Mouse (Mus musculus) hindbrain, embryonic 11.5 days (tissue): ENCODE measurements around the gene Fam72a. TPM values are rescaled to one million over a fixed set of nuclear protein-coding genes. Genes with fewer than 3 reads are reported as not detected.

ENCODE experiments used
- ATAC-seq: fragments of 200-750 bp; cut with Nextera tagmentation; 2 replicates; pipeline ENCODE4 v1.8.0; 2017; ENCODE audit warnings: mild to moderate bottlenecking, moderate TSS enrichment, moderate library complexity; ENCODE audit not compliant: low FRiP score
- DNase-seq: peaks from one replicate; pipeline ENCODE4 v3.0.0-alpha.2; 2015; ENCODE audit warnings: low spot score
- H3K27ac ChIP-seq: fragments of 300-500 bp; sonication (generic); 2 replicates; pipeline ENCODE4 v1.5.1; 2014; ENCODE audit warnings: mild to moderate bottlenecking, low read depth, low read length
- H3K27me3 ChIP-seq: fragments of 300-500 bp; sonication (generic); 2 replicates; pipeline ENCODE4 v1.6.1; 2014; ENCODE audit warnings: mild to moderate bottlenecking, low read length, moderate library complexity, mixed read lengths; ENCODE audit not compliant: control insufficient read depth, insufficient read depth
- H3K36me3 ChIP-seq: fragments of 300-500 bp; sonication (generic); 2 replicates; pipeline ENCODE4 v1.6.1; 2014; ENCODE audit warnings: mild to moderate bottlenecking, low read length, moderate library complexity, mixed read lengths; ENCODE audit not compliant: control insufficient read depth, insufficient read depth
- H3K4me1 ChIP-seq: fragments of 300-500 bp; sonication (generic); replicated peaks from 2 replicates; pipeline ENCODE4 v1.6.1; 2014; ENCODE audit warnings: low read length, mixed read lengths; ENCODE audit not compliant: control insufficient read depth, insufficient read depth
- H3K4me2 ChIP-seq: fragments of 300-500 bp; sonication (generic); replicated peaks from 2 replicates; pipeline ENCODE4 v1.6.1; 2014; ENCODE audit warnings: mild to moderate bottlenecking, low read depth, low read length
- H3K4me3 ChIP-seq: fragments of 300-500 bp; sonication (generic); 2 replicates; pipeline ENCODE4 v1.5.1; 2014; ENCODE audit warnings: low read depth, low read length
- H3K9ac ChIP-seq: fragments of 300-500 bp; sonication (generic); 2 replicates; pipeline ENCODE4 v1.6.1; 2014; ENCODE audit warnings: low read depth, low read length
- H3K9me3 ChIP-seq: fragments of 300-500 bp; sonication (generic); 2 replicates; pipeline ENCODE4 v1.6.1; 2016; ENCODE audit warnings: low read length; ENCODE audit not compliant: control insufficient read depth
- WGBS: fragments of 180-500 bp; shearing (Covaris S2); extraction: QIAGEN DNeasy Blood & Tissue Kit; methylation state at CpG from one replicate; pipeline ENCODE4 v1.1.7; 2014; 5-methylcytosine and 5-hydroxymethylcytosine counted together
- polyA plus RNA-seq: library from polyadenylated mRNA; unstranded; fragments of >200 nt; fragmentation: Nextera tagmentation; extraction: Ambion mirVana; gene quantifications from 2 replicates; pipeline ENCODE4 v1.2.1, GENCODE M21; 2014

Gene Fam72a
- polyA plus RNA-seq, 1 experiment from 2014 or later = 4.1 TPM

DNA sequence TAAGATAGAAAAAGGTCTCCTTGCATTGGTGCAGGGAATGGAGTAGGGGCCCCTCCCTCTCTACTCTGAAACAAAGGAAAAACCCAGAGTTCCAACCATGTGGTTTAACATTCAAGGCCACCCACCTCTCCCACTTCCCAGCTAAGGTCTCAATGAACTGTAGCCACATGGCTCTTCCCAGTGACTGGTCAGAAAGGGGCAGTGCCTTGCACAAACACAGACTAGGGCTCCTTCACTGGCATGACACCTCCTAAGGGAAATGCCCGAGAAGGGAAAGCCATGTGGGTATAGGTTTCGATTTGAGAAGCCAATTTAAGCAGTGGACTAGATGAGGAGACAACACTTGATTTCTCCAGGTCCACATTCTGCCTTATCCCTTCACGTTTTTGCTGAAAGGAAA, 3.9 kb upstream of the Fam72a start:
- DNase-seq (peak; percentile 12), ATAC-seq (no peak)
- H3K4me2 ChIP-seq = peak overlapping the region; percentile 92
- no peaks in the 10 kb centered on the region for H3K9me3 ChIP-seq
- peak overlapping the region; percentile 83; the same call in 1 of the 2 replicates for H3K4me3 ChIP-seq
- 46% methylated on average over 3 of the region's 3 CpGs for WGBS
- no peaks in the 10 kb centered on the region for H3K36me3 ChIP-seq
- H3K27me3 ChIP-seq = no peaks in the 10 kb centered on the region
- peaks cover 5% of the 10 kb centered on the region for H3K4me1 ChIP-seq
- H3K9ac ChIP-seq = no peak overlapping the region
- H3K27ac ChIP-seq = no peak overlapping the region

- Histone ChIP-seq H3K4me1 (peaks cover 6% of the 10 kb centered on the region), H3K4me2 (peak overlapping the region; percentile 92), H3K4me3 (peak overlapping the region; percentile 83), H3K9me3 (no peaks in the 10 kb centered on the region), H3K27me3 (no peaks in the 10 kb centered on the region), H3K9ac (peak overlapping the region; percentile 84), H3K36me3 (no peaks in the 10 kb centered on the region), H3K27ac (peak overlapping the region; percentile 90; the same call in 1 of the 2 replicates)
- ATAC-seq (no peak), DNase-seq (peak; percentile 55)
- WGBS = under 1% methylated on average over 26 of the region's 26 CpGs
Observed at GRCm38 (mm10) chr1:131525101-131525585, 2.6 kb upstream of the Fam72a start.

GRCm38 (mm10) chr1:131525586-131526271, 2.0 kb upstream of the Fam72a start:
- no peaks in the 10 kb centered on the region for H3K36me3 ChIP-seq
- DNase-seq = peak; percentile 63
- WGBS = under 1% methylated on average over 41 of the region's 41 CpGs
- H3K4me2 ChIP-seq = peak overlapping the region; percentile 92
- peak overlapping the region; percentile 90 for H3K27ac ChIP-seq
- H3K9ac ChIP-seq = peak overlapping the region; percentile 84
- H3K9me3 ChIP-seq = no peaks in the 10 kb centered on the region
- H3K27me3 ChIP-seq = no peaks in the 10 kb centered on the region
- H3K4me3 ChIP-seq = peak overlapping the region; percentile 83
- no peak for ATAC-seq
- peaks cover 6% of the 10 kb centered on the region for H3K4me1 ChIP-seq

DNA sequence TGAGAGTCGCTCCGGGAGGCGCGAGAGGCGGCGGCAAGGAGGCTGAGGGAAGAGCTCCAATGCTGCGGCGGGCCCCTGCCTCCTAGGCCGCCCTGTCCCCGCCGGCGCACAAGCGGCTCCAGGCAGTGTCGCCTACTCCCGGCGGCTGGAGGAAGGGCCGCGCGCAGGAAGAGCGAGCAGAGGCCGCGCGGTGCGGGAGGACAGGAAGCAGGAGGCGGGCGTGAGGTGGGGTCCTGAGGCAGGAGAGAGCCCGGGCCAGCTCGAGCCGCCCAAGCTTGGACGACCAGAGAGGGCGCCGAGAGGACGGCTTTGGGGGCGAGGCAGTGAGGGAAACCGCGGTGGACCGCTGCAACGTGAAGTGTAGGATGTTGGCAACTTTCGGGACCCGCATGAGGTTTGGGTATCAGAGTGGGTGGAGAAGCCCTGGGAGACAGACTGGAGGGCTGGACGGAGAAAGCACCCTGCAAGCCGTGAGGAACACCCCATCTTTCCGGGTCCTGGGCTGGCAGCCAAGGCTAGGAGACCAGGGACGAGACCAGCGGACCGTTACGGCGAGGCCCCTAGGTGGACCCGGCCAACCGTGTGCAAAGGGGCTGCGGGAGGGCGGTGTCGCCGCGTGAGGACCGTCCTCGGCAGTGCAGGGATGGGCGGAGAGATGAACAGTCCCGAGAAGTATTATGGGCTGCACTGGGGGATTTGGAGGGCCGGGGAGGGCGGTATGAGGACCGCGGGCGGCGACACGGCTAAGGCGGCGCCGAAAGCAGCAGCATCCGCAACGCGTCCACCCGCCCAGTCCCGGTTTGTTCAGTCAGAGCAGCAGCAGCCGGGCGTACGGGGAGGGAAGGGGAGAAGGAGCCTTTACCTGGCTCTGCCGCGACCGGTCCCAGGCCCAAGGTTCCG, 1.1 kb upstream of the Fam72a start:
- under 1% methylated on average over 75 of the region's 81 CpGs for WGBS
- Histone ChIP-seq H3K4me1 (peaks cover 6% of the 10 kb centered on the region), H3K9me3 (no peaks in the 10 kb centered on the region), H3K27me3 (no peaks in the 10 kb centered on the region), H3K9ac (peak overlapping the region; percentile 84), H3K27ac (peak overlapping the region; percentile 90), H3K36me3 (no peaks in the 10 kb centered on the region), H3K4me3 (peak overlapping the region; percentile 83), H3K4me2 (peak overlapping the region; percentile 92)
- DNase-seq (peak; percentile 78), ATAC-seq (peak; percentile 58)

DNA sequence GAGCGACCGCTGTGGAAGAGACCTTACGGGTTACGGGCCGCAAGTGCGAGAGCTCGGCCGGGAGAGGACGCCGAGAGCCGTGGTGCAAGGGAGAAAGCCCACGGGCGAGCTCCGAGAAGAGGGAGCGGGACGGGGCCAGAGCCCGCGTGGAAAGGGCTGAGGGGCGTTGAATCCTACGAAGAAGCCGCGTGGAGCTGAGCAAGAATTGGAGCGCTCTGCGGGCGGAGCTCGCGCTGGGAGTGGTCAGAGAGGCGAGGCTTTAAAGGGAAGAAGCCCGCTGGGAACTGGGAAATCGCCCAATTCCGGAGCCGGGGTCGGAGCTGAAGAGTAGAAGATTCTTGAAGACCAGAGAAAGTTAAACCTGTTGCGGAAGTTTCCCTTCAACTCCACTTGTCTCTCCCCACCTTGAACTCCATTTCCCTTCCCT, 391 bp downstream of the Fam72a start:
- no peaks in the 10 kb centered on the region for H3K27me3 ChIP-seq
- peaks cover 6% of the 10 kb centered on the region for H3K4me1 ChIP-seq
- H3K4me3 ChIP-seq = peak overlapping the region; percentile 83
- DNase-seq (peak; percentile 62), ATAC-seq (no peak)
- peak overlapping the region; percentile 38 for H3K9ac ChIP-seq
- under 1% methylated on average over 34 of the region's 34 CpGs for WGBS
- H3K9me3 ChIP-seq = no peaks in the 10 kb centered on the region
- H3K4me2 ChIP-seq = peak overlapping the region; percentile 85
- H3K27ac ChIP-seq = peak overlapping the region; percentile 63
- no peaks in the 10 kb centered on the region for H3K36me3 ChIP-seq

- H3K36me3 ChIP-seq = no peaks in the 10 kb centered on the region
- WGBS = 2% methylated on average over 9 of the region's 9 CpGs
- DNase-seq = peak; percentile 18
- no peak for ATAC-seq
- H3K4me3 ChIP-seq = peak overlapping the region; percentile 83
- H3K27ac ChIP-seq = no peak overlapping the region
- peak overlapping the region; percentile 38 for H3K9ac ChIP-seq
- peaks cover 6% of the 10 kb centered on the region for H3K4me1 ChIP-seq
- H3K9me3 ChIP-seq = no peaks in the 10 kb centered on the region
- H3K27me3 ChIP-seq = no peaks in the 10 kb centered on the region
- H3K4me2 ChIP-seq = peak overlapping the region; percentile 85
Observed at GRCm38 (mm10) chr1:131528561-131529166, 961 bp downstream of the Fam72a start.

DNA sequence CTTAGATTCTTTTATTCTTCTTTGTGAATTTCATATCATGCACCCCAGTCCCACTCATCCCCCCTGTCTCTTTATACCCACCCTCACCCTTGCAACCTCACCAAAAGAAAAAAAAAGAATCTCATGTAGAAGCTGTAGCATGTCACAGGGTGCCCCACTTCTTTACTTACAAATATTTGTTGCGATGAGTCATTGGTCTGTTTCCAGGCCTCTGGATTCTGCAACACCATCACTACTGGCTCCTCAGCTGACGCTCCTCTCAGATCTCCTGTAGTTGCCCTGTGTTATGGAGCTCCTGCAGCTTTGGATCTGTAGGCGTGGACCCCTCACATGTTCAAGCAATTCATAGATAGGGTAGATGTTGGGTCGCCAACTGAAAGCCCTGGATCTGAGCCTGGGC, 12.1 kb downstream of the Fam72a start:
- H3K27ac ChIP-seq = no peak overlapping the region
- no peak overlapping the region for H3K4me2 ChIP-seq
- DNase-seq = no peak
- no peaks in the 10 kb centered on the region for H3K27me3 ChIP-seq
- 94% methylated on average over 4 of the region's 4 CpGs for WGBS
- no peak overlapping the region for H3K9ac ChIP-seq
- no peaks in the 10 kb centered on the region for H3K9me3 ChIP-seq
- no peak for ATAC-seq
- no peaks in the 10 kb centered on the region for H3K4me1 ChIP-seq
- H3K36me3 ChIP-seq = no peaks in the 10 kb centered on the region
- no peak overlapping the region for H3K4me3 ChIP-seq

- DNase-seq = no peak
- 56% methylated on average over 5 of the region's 5 CpGs for WGBS
Observed at GRCm38 (mm10) chr1:131540795-131541194, 13.1 kb downstream of the Fam72a start.

More at GRCm38 (mm10) chr1:131540795-131541194, 13.1 kb downstream of the Fam72a start:
- no peaks in the 10 kb centered on the region for H3K36me3 ChIP-seq
- no peaks in the 10 kb centered on the region for H3K9me3 ChIP-seq
- peak; percentile 57; the same call in 1 of the 2 replicates for ATAC-seq
- H3K4me1 ChIP-seq = no peaks in the 10 kb centered on the region
- H3K27ac ChIP-seq = no peak overlapping the region
- H3K27me3 ChIP-seq = no peaks in the 10 kb centered on the region
- no peak overlapping the region for H3K4me3 ChIP-seq
- no peak overlapping the region for H3K4me2 ChIP-seq
- H3K9ac ChIP-seq = no peak overlapping the region
